Mouse (Mus musculus) lung, postnatal 0 days (tissue): ENCODE results near the gene Trim46.
A peak's percentile ranks its signal among the peaks of the same experiment; 100 is the strongest.

Experiments
- CTCF ChIP-seq: IDR thresholded peaks from 2 replicates; pipeline ENCODE4 v1.5.1; 2016; ENCODE audit warnings: antibody characterized with exemption, mild to moderate bottlenecking
- EP300 ChIP-seq: IDR thresholded peaks from 2 replicates; pipeline ENCODE4 v1.6.1; 2016; ENCODE audit warnings: antibody characterized with exemption, mild to moderate bottlenecking, control low read depth

DNA sequence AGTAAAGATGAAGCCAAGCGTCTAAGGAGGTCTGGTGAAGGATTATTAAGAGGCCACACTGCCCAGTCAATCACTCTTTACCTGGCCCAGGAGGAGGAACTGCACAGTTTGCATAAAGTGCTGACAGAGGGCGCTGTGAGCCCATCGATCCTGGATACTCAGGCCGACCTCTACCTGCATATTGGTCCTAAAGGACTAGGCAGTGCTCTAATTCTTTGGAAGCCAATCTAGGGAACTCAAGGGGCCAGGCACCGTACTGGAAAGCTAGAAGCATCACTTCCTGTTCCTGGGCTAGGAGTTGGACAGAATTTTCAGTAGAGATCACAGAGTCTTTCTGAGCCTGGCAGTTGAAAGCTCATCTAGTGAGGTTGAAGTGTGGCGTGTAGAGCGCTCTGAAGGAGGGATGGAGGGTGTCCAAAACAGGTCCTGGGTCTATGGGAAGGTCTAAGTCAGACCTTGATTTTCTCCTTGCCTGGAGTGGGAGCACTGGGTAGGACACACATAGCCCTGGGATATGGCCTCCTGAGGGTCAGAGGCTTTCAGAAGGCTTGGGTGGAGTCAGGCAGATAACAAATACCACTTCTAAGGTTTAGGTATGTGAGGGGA, 4.4 kb upstream of the Trim46 start:
- TF ChIP-seq CTCF (peak; percentile 87), EP300 (peak; percentile 19; the same call in 1 of the 2 replicates)
